Mouse (Mus musculus) heart, embryonic 14.5 days (tissue): ENCODE results near the gene L3mbtl3. TPM values are rescaled to one million over a fixed set of nuclear protein-coding genes. Genes with fewer than 3 reads are reported as not detected.

Experiments used
- ATAC-seq: fragments of 200-750 bp; cut with Nextera tagmentation; 2 replicates; pipeline ENCODE4 v1.8.0; 2017; ENCODE audit warnings: low read depth, moderate TSS enrichment; ENCODE audit not compliant: insufficient number of reproducible peaks, insufficient read depth, low FRiP score
- H3K27ac ChIP-seq, 2 experiments: fragments of 200-500 bp in 1 of 2; fragments of 300-500 bp in 1 of 2; sonication (generic) in 1 of 2; replicated peaks in 1 of 2; 2 replicates each; pipeline ENCODE4 v1.5.1; 2012 to 2014; ENCODE audit warnings: low read depth in 2 of 2, low read length in 2 of 2, control low read depth in 1 of 2, mild to moderate bottlenecking in 1 of 2, mixed read lengths in 1 of 2; ENCODE audit not compliant: control insufficient read depth in 1 of 2, insufficient read depth in 1 of 2
- H3K27me3 ChIP-seq: fragments of 300-500 bp; sonication (generic); 2 replicates; pipeline ENCODE4 v1.6.1; 2014; ENCODE audit warnings: mild to moderate bottlenecking, low read length, control low read depth; ENCODE audit not compliant: control insufficient read depth, insufficient read depth
- H3K36me3 ChIP-seq: fragments of 300-500 bp; sonication (generic); 2 replicates; pipeline ENCODE4 v1.6.1; 2014; ENCODE audit warnings: mild to moderate bottlenecking, control low read depth, low read length, mixed read lengths; ENCODE audit not compliant: control insufficient read depth, insufficient read depth
- H3K4me1 ChIP-seq, 2 experiments: fragments of 200-500 bp in 1 of 2; fragments of 300-500 bp in 1 of 2; sonication (generic) in 1 of 2; 2 replicates each; pipeline ENCODE4 v1.6.1; 2012 to 2014; ENCODE audit warnings: low read length in 2 of 2, control low read depth in 1 of 2, mixed read lengths in 1 of 2; ENCODE audit not compliant: control insufficient read depth in 2 of 2, insufficient read depth in 2 of 2
- H3K4me2 ChIP-seq: fragments of 300-500 bp; sonication (generic); 2 replicates; pipeline ENCODE4 v1.6.1; 2014; ENCODE audit warnings: mild to moderate bottlenecking, low read length
- H3K4me3 ChIP-seq, 2 experiments: fragments of 200-500 bp in 1 of 2; fragments of 300-500 bp in 1 of 2; sonication (generic) in 1 of 2; 2 replicates each; pipeline ENCODE4 v1.5.1; 2012 to 2014; ENCODE audit warnings: low read length in 2 of 2, mild to moderate bottlenecking in 2 of 2, control low read depth in 1 of 2, low read depth in 1 of 2, moderate library complexity in 1 of 2; ENCODE audit not compliant: control insufficient read depth in 1 of 2, insufficient read depth in 1 of 2
- H3K9ac ChIP-seq: fragments of 300-500 bp; sonication (generic); 2 replicates; pipeline ENCODE4 v1.6.1; 2014; ENCODE audit warnings: mild to moderate bottlenecking, low read length
- H3K9me3 ChIP-seq: fragments of 300-500 bp; sonication (generic); 2 replicates; pipeline ENCODE4 v1.6.1; 2016; ENCODE audit warnings: low read length, control low read depth; ENCODE audit not compliant: control insufficient read depth
- WGBS: fragments of 180-500 bp; shearing (Covaris S2); extraction: QIAGEN DNeasy Blood & Tissue Kit; methylation state at CpG from one replicate; pipeline ENCODE4 v1.1.7; 2014; 5-methylcytosine and 5-hydroxymethylcytosine counted together
- microRNA-seq: library from miRNA; unstranded; fragments of <30 nt; microRNA quantifications from one replicate; pipeline ENCODE4, GENCODE M21; 2016
- polyA plus RNA-seq: library from polyadenylated mRNA; unstranded; fragments of >200 nt; fragmentation: Nextera tagmentation; extraction: Ambion mirVana; gene quantifications from 2 replicates; pipeline ENCODE4 v1.2.1, GENCODE M21; 2014

Gene L3mbtl3
- polyA plus RNA-seq, 1 experiment from 2014 or later: 9.6 TPM

DNA sequence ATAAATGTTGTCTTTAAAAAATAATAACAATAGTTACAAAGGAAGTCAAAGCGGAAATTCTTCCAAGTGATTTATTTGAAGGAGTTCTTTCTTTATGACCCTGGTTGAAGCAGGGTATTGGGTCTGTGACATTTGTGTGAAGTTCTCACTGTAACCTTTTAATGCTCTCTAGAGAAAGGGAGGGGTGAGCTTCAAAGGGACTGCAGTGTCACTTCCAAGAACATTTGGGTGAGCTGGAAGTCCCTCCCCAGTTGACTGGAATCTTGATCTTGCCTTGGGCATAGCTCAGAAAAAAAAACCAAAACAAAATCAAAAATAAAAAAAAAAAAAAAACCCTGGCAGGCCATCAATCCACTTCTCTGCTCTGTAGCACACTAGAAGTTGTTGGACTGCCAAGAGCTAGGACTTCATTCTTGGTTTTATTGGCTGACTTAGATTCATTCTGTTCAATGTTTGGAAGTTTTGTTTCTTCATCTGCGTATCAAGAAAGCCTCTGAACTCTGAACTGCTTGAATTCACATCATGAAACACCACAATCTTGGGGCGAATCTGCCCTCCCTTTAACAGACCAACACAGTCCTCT is 143.6 kb downstream of the L3mbtl3 start:
- H3K36me3 ChIP-seq: no peaks in the 10 kb centered on the region
- H3K4me3 ChIP-seq: no peak overlapping the region
- no peak overlapping the region for H3K4me2 ChIP-seq
- H3K9me3 ChIP-seq: no peaks in the 10 kb centered on the region
- 83% methylated on average over 3 of the region's 3 CpGs for WGBS
- no peak overlapping the region for H3K27ac ChIP-seq
- no peaks in the 10 kb centered on the region for H3K4me1 ChIP-seq
- no peak for ATAC-seq
- no peaks in the 10 kb centered on the region for H3K27me3 ChIP-seq
- H3K9ac ChIP-seq: no peak overlapping the region

DNA sequence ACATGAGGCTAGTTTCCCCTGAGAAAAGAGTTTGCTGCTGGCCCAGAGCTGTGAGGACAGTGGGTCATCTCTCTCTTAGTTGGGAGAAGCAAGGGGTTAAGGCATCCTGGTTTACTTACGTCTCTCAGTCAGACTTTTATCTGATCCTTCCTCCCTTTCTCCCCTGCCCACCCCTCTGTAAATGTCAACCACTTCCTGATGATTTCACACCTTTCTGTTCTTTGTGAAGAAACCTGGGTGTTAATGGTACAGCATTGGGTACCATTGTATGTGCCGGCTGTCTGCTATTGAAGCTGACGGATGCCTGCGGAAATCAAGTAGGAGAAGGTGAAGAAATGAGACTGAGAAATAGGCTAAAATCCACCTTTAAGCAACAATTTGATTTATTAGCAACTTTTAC is 146.3 kb downstream of the L3mbtl3 start, which contains the start of gene Samd3:
Gene Samd3, plus strand, starts transcription at position 220 of the 400 bp plus-strand sequence.
- no peak within 1 kb of the TSS for H3K4me2 ChIP-seq
- no peaks in the 10 kb centered on the region for H3K36me3 ChIP-seq
- H3K9ac ChIP-seq: no peak within 1 kb of the TSS
- no peak within 1 kb of the TSS for H3K4me3 ChIP-seq
- 44% methylated on average over 4 of the region's 4 CpGs for WGBS
- no peaks in the 10 kb centered on the region for H3K4me1 ChIP-seq
- H3K27ac ChIP-seq: no peak within 1 kb of the TSS
- ATAC-seq: no peak
- no peaks in the 10 kb centered on the region for H3K9me3 ChIP-seq
- no peaks in the 10 kb centered on the region for H3K27me3 ChIP-seq

DNA sequence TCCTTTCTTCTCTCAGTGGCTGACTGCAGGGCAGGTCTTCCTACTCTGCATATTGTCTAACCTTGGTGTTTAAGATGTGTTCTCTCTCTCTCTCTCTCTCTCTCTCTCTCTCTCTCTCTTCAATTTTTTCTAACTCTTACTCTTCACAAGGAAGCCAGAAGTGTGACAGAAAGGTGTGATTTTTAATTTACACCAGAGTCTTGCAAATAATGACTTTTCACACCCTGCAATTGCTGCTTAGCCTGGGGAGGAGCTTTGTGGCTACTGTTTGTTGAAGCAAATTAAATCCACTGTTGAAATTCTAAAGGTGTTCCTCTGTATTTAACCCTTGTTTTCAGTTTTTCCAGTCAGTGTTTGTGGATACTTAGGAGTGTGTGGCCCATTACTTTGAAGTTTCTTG is 147.6 kb downstream of the L3mbtl3 start:
- Histone ChIP-seq H3K9ac (no peak overlapping the region), H3K36me3 (no peaks in the 10 kb centered on the region), H3K4me2 (no peak overlapping the region), H3K9me3 (no peaks in the 10 kb centered on the region), H3K4me3 (no peak overlapping the region), H3K27ac (no peak overlapping the region), H3K27me3 (no peaks in the 10 kb centered on the region), H3K4me1 (no peaks in the 10 kb centered on the region)
- no peak for ATAC-seq

DNA sequence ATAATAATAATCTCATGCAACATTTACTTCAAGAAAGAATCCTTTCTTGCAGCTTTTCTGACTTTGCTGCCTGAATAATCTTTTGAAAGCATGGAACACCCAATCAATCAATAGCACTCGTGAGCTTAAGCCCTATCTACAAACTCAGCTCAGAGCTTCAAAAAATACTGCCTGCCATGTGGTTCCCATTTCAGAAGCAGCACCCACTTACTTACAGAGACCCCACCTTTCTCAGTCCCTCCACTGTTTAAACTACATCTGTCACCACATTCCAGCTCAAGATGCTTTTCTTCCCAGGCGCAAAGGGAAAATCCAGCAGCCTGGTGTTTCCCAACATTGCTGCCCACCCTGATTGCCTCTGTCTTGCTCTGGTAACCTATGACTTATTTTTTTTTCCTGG is 149.0 kb downstream of the L3mbtl3 start:
- Histone ChIP-seq H3K9me3 (no peaks in the 10 kb centered on the region), H3K36me3 (no peaks in the 10 kb centered on the region), H3K4me2 (no peak overlapping the region), H3K9ac (no peak overlapping the region), H3K27ac (no peak overlapping the region), H3K4me1 (no peaks in the 10 kb centered on the region), H3K4me3 (no peak overlapping the region), H3K27me3 (no peaks in the 10 kb centered on the region)
- WGBS: 24% methylated on average over 2 of the region's 2 CpGs
- no peak for ATAC-seq

DNA sequence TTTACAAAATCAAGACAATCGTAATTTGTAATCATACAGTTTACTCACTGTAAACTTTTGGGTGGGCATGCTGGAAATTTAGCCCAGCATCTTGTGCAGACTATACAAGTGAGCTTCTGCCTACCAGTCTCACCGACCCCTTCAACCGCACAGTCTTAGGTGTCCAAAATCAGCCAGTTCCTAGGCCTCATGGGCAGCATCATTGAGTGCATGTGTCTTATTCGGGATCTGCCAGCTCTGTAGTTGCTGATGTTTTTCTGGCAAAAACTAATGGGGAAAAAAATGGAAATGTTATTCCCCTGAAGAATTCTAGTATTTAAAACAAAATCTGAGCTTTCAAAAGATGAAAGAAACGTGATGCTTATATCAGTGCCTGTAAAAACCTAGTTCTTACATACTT is 149.5 kb downstream of the L3mbtl3 start:
- WGBS: 81% methylated on average over 5 of the region's 5 CpGs
- Histone ChIP-seq H3K27me3 (no peaks in the 10 kb centered on the region), H3K4me3 (no peak overlapping the region), H3K36me3 (no peaks in the 10 kb centered on the region), H3K9ac (no peak overlapping the region), H3K27ac (no peak overlapping the region), H3K9me3 (no peaks in the 10 kb centered on the region), H3K4me2 (no peak overlapping the region), H3K4me1 (no peaks in the 10 kb centered on the region)
- no peak for ATAC-seq

Small RNA genes within 50 kb of the gene (microRNA-seq; reads per million reads assigned to microRNA genes)
- gene Gm27754: not detected

Other genes with a start within 250 kb of the L3mbtl3 start
- not detected in 2 replicates for gene Samd3, start 146.3 kb downstream of the L3mbtl3 start, polyA plus RNA-seq